Mouse (Mus musculus) adipocyte (in vitro differentiated cells): Measurements from ENCODE around the gene Cdc42bpa.
"Not testable (repeated sequence)": the region's sequence is repeated elsewhere in the genome, so short reads cannot be mapped to it uniquely, and the experiment has no call there.

Source experiments
- DNase-seq: peaks from one replicate; pipeline ENCODE4 v3.0.0-alpha.2; 2016; ENCODE audit warnings: low spot score

Cdc42bpa gene

DNA sequence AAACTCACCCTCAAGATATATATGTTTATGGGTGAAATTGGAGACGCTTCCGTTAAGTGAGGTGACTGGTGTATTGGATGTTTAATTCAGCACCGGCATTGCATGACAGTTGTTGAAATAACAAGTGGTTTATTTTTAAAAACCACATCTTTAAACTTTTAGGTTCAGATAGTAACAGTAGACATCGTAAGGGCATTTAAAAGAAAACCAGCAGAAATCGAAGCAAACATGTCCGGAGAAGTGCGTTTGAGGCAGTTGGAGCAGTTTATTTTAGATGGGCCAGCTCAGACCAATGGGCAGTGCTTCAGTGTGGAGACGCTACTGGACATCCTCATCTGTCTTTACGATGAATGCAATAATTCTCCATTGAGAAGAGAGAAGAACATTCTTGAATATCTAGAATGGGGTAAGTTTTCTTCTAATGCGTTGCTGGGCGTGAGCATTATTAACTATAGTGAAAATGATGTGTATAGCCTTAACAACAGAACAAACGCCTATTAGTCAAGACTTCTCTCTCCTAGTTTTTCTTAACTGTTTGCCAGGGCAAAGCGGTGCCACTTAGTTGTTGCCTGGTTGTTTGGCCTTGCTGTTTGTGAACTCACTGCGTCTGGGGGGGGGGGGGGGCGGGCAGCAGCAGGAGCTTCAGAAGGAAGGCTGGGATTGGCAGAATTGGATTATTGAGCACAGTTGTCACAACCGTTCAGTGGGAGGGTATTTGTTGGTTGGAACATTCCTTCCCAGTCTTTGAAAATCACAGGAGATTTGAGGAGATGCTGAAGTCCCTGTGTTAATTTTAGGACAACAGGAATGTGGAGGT is 818 bp downstream of the Cdc42bpa start:
- DNase-seq = peak; percentile 46

DNA sequence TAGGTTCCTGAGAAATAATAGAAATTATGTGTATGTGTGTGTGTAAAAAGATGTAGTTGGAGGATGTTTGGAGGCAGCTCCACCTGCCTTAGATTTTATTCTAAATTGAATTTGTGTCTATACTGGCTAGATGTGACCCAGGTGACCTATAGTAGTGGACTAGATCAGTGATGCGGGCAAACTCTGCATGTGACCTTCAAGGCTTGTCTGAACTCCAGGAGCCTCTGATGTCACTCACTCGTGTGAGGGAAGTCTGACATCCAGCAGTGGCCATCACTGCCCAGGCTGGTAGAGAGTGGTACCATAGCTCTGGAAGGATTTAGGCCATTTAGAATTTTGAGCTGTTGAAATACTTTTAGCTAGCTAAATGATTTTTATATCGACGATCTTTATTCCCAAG is 1.5 kb downstream of the Cdc42bpa start:
- DNase-seq = peak; percentile 13

DNA sequence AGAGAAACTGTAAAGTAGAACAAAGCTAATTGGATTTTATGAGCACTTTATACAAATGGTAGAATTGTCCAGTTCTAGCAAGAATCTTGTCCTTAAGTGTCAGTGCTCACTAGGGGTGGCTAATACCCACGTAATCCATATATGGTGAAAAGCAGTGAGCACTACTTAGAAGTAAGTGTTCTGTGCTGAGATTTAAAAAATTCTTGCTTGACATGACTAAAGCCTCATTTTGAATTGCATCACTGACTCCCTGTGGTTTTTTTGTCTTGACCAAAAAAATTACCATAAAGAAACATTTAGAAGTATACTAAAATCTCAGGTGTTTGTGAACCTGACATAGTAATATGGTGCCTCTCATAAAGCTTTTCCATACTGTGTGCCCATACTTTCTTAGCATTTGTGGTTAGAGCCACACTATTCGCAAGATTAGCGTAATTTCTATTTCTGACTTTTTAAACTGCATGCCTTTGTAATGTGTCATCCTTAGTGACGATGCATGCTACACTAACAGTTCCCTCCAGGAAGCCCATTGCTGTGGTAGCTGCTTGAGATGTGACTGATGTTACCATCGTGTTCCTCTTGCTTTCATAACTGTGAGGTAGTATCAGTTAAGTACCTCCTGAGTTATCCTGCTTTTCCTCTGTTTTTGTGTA is 9.6 kb downstream of the Cdc42bpa start:
- no peak for DNase-seq

DNA sequence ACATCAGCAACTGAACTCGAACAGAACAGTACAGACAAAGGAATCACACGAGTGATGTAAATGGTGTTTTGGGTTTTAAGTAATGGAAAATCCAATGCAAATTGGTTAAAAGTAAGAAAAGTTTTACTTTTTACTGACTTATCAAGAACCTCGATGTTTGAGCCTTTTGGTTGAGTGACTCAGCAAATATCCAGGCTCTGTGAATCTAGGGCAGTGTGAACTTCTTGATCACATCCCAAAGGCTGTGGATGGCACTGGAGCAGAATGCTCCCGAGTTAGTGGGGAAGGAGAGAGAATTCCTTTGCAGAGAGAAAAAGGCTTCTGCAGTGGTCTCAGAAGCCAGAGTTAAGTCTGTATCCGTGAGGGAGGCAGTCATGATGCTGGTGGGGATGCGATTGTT is 14.7 kb downstream of the Cdc42bpa start:
- peak; percentile 30 for DNase-seq

- DNase-seq = no peak
Observed at GRCm38 (mm10) chr1:179975645-179976275, 15.5 kb downstream of the Cdc42bpa start.

DNA sequence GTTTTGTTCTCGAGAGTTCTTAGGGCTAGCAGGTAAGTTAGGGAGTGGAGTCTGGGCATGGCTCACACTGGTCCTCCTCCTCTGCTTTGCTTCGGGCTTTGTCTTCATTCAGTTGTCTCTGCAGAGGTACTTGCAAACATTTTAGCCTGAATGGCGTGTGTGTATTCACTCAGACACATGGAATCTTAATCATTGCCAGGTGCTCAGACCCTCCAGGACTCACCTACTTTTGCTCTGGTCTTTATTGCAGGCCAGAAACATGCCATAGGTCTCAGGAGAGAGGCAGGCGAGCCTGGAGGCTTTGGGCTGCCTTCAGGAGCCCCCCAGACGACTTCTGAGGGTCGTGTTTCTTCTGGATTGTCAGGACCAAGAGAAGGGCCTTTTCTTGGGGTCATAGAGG is 17.2 kb downstream of the Cdc42bpa start:
- no peak for DNase-seq

GRCm38 (mm10) chr1:179978742-179979141 is 18.5 kb downstream of the Cdc42bpa start:
- no peak for DNase-seq

- no peak for DNase-seq
Observed at GRCm38 (mm10) chr1:179981680-179982079, 21.4 kb downstream of the Cdc42bpa start.

GRCm38 (mm10) chr1:179982183-179982582 is 21.9 kb downstream of the Cdc42bpa start:
- peak; percentile 67 for DNase-seq

DNA sequence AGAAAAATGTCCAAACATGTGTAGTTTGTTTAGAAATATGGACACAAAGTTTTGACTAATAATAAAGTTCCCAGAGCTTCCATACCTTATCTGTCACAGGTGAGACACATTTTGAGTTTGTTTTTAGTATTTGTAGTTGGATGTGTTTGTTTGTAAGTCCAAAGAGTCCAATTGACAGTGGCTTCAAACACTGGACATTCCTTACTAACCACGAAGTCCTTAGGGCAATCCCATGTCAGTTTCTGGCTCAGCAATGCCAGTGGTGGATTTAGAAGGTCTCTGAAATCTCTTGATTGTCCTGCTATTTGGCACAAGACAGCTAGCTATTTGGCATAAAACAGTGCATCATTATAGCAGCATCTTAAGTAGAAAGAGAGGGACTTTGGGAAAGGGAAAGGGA is 22.7 kb downstream of the Cdc42bpa start:
- DNase-seq = peak; percentile 18

- no peak for DNase-seq
Observed at GRCm38 (mm10) chr1:179984171-179984570, 23.9 kb downstream of the Cdc42bpa start.

DNA sequence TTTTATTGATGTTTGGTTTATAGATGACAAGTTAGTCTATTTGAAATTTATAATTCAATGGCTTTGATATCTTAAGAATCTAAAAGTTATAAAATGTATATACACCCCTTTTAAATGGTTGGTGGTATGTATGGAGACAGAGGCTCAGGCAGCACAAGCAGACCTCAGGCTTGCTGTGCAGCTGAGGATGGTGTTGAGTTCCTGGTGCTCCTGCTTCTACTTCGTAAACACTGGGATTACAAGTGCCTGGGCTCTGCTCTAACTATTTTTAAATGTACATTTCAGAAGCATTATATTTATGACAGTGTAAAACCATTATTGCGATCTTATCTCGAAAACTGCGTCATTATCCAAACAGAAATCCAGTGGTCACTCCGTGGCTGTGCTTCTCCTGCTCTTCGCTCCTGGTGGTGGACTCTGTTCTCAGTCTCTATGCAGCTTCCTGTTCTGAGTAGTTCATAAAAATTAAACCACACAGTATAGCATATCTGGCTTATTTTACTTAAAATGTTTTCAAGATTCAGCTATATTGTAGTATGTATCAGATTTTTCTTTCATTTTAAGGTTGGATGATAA is 31.5 kb downstream of the Cdc42bpa start:
- DNase-seq = no peak

DNA sequence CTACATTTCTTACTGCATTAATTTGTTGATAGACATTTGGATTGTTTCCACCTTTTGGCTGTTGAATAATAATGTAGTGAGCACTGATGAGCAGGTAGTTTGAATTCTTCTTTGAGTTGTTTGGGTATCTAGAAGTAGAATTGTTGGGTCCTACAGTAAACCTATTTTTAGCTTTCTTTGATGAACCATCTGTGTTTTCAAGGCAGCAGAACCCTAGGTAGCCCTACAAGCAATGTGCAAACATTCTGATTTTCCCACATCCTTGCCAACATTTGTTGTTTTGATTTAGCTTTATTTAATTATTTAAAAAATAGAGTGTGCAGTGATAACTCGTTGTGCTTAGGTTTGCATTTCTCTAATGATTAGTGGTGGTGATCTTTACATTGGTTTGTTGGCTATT is 32.0 kb downstream of the Cdc42bpa start:
- DNase-seq = no peak

- peak; percentile 77 for DNase-seq
Observed at GRCm38 (mm10) chr1:180008057-180008456, 47.8 kb downstream of the Cdc42bpa start.

GRCm38 (mm10) chr1:180013479-180013878 is 53.2 kb downstream of the Cdc42bpa start:
- no peak for DNase-seq

- no peak for DNase-seq
Observed at GRCm38 (mm10) chr1:180018218-180018617, 57.9 kb downstream of the Cdc42bpa start.

GRCm38 (mm10) chr1:180021463-180022296 is 61.4 kb downstream of the Cdc42bpa start:
- DNase-seq = peak; percentile 11

GRCm38 (mm10) chr1:180023512-180023911 is 63.2 kb downstream of the Cdc42bpa start:
- peak; percentile 31 for DNase-seq

- DNase-seq = not testable (repeated sequence)
Observed at GRCm38 (mm10) chr1:180029863-180030262, 69.6 kb downstream of the Cdc42bpa start.

DNA sequence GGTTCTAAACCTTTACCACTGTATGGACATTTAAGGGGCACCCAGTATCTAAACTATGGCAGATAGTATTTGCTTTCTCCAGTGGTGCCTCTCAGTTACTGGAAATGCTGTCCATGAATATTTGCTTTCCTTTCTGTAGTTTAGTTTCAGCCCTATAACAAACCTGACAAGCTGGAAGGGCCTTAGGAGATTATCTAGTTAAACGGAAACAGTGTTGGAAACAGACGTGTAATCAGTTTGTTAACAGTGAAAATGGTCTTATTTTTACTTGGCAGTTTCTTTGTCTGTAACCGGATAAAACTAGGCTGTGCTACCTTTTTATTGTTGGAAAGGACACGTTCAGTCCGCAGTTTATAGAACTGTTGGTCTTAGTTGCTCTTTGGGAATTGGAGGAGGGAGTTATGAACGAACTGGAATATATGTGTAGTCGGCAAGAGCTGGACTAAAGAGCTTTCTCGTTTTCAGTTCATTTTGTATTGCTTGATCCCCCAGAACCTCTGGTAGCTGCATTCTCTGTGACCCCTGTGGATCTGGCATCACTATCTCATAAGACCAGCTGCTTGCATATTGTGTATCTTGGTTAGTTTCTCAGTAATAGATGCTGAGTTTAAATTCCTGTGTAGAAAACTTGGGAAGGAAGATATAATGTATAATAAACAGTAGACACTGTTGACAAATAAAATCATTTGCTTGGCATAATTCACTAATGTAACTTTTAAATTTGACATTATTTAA is 70.5 kb downstream of the Cdc42bpa start:
- DNase-seq = no peak
